Mouse (Mus musculus) limb, embryonic 14.5 days (tissue): Measurements from ENCODE around the gene Fxyd6. TPM values are rescaled to one million over a fixed set of nuclear protein-coding genes. Genes with fewer than 3 reads are reported as not detected.

Experiments
- ATAC-seq: fragments of 200-750 bp; cut with Nextera tagmentation; 2 replicates; pipeline ENCODE4 v1.8.0; 2017; ENCODE audit warnings: low read depth, moderate number of reproducible peaks, moderate TSS enrichment; ENCODE audit not compliant: low FRiP score
- DNase-seq: peaks from one replicate; pipeline ENCODE4 v3.0.0-alpha.2; 2015; ENCODE audit warnings: low spot score
- H3K27ac ChIP-seq: fragments of 300-500 bp; sonication (generic); replicated peaks from 2 replicates; pipeline ENCODE4 v1.5.1; 2014; ENCODE audit warnings: low read depth, mild to moderate bottlenecking, low read length, moderate library complexity, mixed read lengths
- H3K27me3 ChIP-seq: fragments of 300-500 bp; sonication (generic); 2 replicates; pipeline ENCODE4 v1.6.1; 2014; ENCODE audit warnings: low read length, mixed read lengths; ENCODE audit not compliant: control insufficient read depth, insufficient read depth
- H3K36me3 ChIP-seq: fragments of 300-500 bp; sonication (generic); 2 replicates; pipeline ENCODE4 v1.6.1; 2014; ENCODE audit warnings: mild to moderate bottlenecking, low read length, moderate library complexity, mixed read lengths; ENCODE audit not compliant: control insufficient read depth, insufficient read depth
- H3K4me1 ChIP-seq: fragments of 300-500 bp; sonication (generic); 2 replicates; pipeline ENCODE4 v1.6.1; 2014; ENCODE audit warnings: antibody characterized with exemption, low read length, mixed read lengths; ENCODE audit not compliant: control insufficient read depth, insufficient read depth
- H3K4me2 ChIP-seq: fragments of 300-500 bp; sonication (generic); replicated peaks from 2 replicates; pipeline ENCODE4 v1.6.1; 2014; ENCODE audit warnings: low read depth, mild to moderate bottlenecking, low read length, moderate library complexity; ENCODE audit not compliant: severe bottlenecking
- H3K4me3 ChIP-seq: fragments of 300-500 bp; sonication (generic); replicated peaks from 2 replicates; pipeline ENCODE4 v1.5.1; 2014; ENCODE audit warnings: low read length
- H3K9ac ChIP-seq: fragments of 300-500 bp; sonication (generic); 2 replicates; pipeline ENCODE4 v1.6.1; 2014; ENCODE audit warnings: mild to moderate bottlenecking, low read depth, low read length, moderate library complexity; ENCODE audit not compliant: severe bottlenecking
- H3K9me3 ChIP-seq: fragments of 300-500 bp; sonication (generic); 2 replicates; pipeline ENCODE4 v1.6.1; 2016; ENCODE audit warnings: low read length; ENCODE audit not compliant: control insufficient read depth
- POLR2A ChIP-seq: fragments of 200-500 bp; IDR thresholded peaks from 2 replicates; pipeline ENCODE4 v1.8.0; 2012; ENCODE audit warnings: inconsistent platforms, mild to moderate bottlenecking, moderate library complexity, borderline replicate concordance; ENCODE audit not compliant: insufficient read depth, insufficient read length; ENCODE audit errors: extremely low read depth
- whole genome bisulfite sequencing: fragments of 180-500 bp; shearing (Covaris S2); extraction: QIAGEN DNeasy Blood & Tissue Kit; methylation state at CpG from one replicate; pipeline ENCODE4 v1.1.7; 2014; 5-methylcytosine and 5-hydroxymethylcytosine counted together
- polyA plus RNA-seq, 2 experiments: library from polyadenylated mRNA; depleted of rRNA in 1 of 2; stranded (reverse) in 1 of 2; unstranded in 1 of 2; fragments of >200 nt; fragmentation: Nextera tagmentation in 1 of 2; extraction: Ambion mirVana in 1 of 2; gene quantifications; 2 replicates each; pipeline versions ENCODE4 v1.2.1 to v1.2.3; 2012 to 2014

Fxyd6 gene
- polyA plus RNA-seq, 2 experiments: 82.7 to 97.4 TPM

DNA sequence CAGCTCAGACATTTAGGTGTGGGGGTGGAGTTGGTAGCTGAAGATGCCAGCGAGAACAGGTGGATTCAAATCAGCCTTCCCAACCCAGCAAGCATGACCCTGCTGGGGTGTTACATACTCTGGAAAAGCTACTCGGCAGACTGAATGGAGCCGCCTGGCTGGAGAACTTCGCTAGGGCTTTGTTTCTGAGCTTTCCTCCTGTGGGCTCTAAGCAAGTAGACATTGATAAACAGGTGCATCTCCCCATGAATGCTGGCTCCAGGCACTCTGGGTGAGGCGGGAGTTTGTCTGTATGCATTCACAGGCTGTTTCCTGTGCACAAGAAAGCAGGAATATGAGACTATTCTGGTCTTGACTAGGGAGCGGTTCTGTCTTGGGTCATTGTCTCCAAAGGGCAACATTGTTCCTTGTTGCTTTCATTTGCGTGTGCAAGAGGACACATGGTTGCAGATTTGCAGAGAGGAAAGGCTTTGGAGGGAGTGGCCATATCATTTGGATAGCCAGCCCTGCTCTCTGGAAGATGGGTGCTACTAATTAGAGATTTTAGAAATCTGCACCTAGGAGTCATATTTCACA, 6.3 kb upstream of the Fxyd6 start:
- no peak for TF ChIP-seq POLR2A

DNA sequence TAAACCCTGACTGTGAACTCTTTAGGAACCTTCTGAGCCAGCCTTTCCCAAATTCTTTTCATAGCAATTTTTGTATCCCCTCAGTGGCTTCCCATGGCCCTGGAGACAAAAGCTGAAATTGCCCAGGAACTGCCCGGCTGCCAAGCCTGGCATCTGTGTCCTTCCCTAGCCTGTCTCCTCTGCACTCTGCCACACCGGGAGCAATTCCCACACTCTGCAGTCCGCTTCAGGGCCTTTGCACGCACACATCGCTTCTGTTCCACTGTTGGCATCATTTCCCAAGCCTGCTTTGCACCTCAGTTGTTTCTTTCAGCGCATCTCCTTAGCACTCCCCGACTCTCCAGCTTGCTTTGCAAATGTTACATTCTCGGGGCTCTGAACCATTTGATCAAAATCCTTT, 2.3 kb upstream of the Fxyd6 start:
- TF ChIP-seq POLR2A: no peak
- 77% methylated on average over 8 of the region's 8 CpGs for WGBS

More for the DNA sequence above, 6.3 kb upstream of the Fxyd6 start:
- Histone ChIP-seq H3K27me3 (no peaks in the 10 kb centered on the region), H3K9me3 (no peaks in the 10 kb centered on the region), H3K4me2 (no peak overlapping the region), H3K4me3 (no peak overlapping the region), H3K9ac (no peak overlapping the region), H3K4me1 (0 out of 2 replicates have a peak, but pooled peaks cover 4% of the 10 kb centered on the region), H3K36me3 (no peaks in the 10 kb centered on the region), H3K27ac (no peak overlapping the region)
- ATAC-seq (no peak), DNase-seq (no peak)
- 59% methylated on average over 7 of the region's 7 CpGs for WGBS

DNA sequence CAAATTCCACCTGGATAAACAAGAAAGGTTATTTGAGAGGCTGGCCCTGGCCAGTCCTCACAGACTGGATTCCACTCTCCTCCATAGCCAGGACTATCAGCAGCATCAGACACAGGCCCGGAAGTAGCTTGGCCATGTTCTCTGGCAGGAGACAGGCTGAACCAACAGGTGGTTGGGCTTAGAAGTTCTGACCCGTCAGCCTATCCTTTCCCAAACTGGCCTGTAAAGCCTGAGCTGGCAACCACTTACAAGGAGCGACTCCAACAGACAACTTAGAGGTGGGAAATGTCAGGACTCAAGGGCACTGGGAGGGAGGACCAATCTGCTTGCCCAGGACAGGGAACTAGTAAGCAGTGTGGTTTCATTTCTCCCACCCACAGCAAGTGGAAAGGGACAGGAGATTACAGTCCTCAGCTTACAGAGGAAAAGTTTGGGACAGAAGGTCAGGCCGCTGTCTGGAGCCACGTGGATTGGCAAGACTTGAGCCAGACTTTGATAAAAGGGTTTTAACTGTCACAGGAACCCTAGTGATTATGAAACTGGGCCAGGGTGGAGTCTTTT, 1.6 kb upstream of the Fxyd6 start:
- Histone ChIP-seq H3K36me3 (no peaks in the 10 kb centered on the region), H3K27me3 (no peaks in the 10 kb centered on the region), H3K4me3 (no peak overlapping the region), H3K4me1 (peaks cover 5% of the 10 kb centered on the region), H3K9ac (no peak overlapping the region), H3K27ac (no peak overlapping the region), H3K4me2 (no peak overlapping the region), H3K9me3 (no peaks in the 10 kb centered on the region)
- DNase-seq (no peak), ATAC-seq (no peak)
- 58% methylated on average over 5 of the region's 5 CpGs for WGBS
- no peak for TF ChIP-seq POLR2A

More for the DNA sequence above, 2.3 kb upstream of the Fxyd6 start:
- DNase-seq (no peak), ATAC-seq (no peak)
- H3K27me3 ChIP-seq: no peaks in the 10 kb centered on the region
- H3K4me1 ChIP-seq: peaks cover 6% of the 10 kb centered on the region
- H3K36me3 ChIP-seq: no peaks in the 10 kb centered on the region
- no peak overlapping the region for H3K4me3 ChIP-seq
- H3K27ac ChIP-seq: no peak overlapping the region
- no peaks in the 10 kb centered on the region for H3K9me3 ChIP-seq
- H3K9ac ChIP-seq: no peak overlapping the region
- no peak overlapping the region for H3K4me2 ChIP-seq

- no peaks in the 10 kb centered on the region for H3K9me3 ChIP-seq
- peak overlapping the region; percentile 84 for H3K4me2 ChIP-seq
- peaks cover 1% of the 10 kb centered on the region; the same call in 1 of the 2 replicates for H3K36me3 ChIP-seq
- 5% methylated on average over 25 of the region's 25 CpGs for WGBS
- H3K4me3 ChIP-seq: peak overlapping the region; percentile 66
- no peaks in the 10 kb centered on the region for H3K27me3 ChIP-seq
- DNase-seq (no peak), ATAC-seq (no peak)
- H3K9ac ChIP-seq: peak overlapping the region; percentile 83
- H3K27ac ChIP-seq: peak overlapping the region; percentile 58
- peaks cover 10% of the 10 kb centered on the region for H3K4me1 ChIP-seq
- TF ChIP-seq POLR2A: no peak
These were observed 791 bp downstream of the Fxyd6 start for GRCm38 (mm10) chr9:45370616-45371336.

DNA sequence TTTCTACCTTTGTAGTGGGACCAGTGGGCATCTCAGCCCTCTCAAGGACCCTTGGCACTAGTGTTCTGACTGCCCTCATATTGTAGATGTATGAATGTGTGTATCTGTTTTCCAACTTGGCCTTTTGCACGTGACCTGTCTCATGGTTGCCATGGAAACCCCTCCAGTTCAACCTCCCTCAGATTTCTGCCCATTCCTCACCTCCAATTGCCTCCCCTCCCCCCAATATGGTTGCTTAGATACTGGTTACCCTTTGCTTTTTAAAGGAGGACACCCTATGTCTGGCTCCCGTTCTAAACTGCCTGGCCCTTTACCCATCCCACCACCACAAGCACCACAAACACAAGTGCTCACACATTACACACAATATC, 1.3 kb downstream of the Fxyd6 start:
- 44% methylated on average over 2 of the region's 2 CpGs for WGBS
- DNase-seq (no peak), ATAC-seq (no peak)
- peak overlapping the region; percentile 83 for H3K9ac ChIP-seq
- H3K4me2 ChIP-seq: peak overlapping the region; percentile 84
- H3K4me3 ChIP-seq: peak overlapping the region; percentile 66
- H3K4me1 ChIP-seq: peaks cover 10% of the 10 kb centered on the region
- H3K9me3 ChIP-seq: no peaks in the 10 kb centered on the region
- no peak for TF ChIP-seq POLR2A
- H3K27ac ChIP-seq: no peak overlapping the region
- H3K36me3 ChIP-seq: peaks cover 3% of the 10 kb centered on the region; the same call in 1 of the 2 replicates
- H3K27me3 ChIP-seq: no peaks in the 10 kb centered on the region
